Mouse (Mus musculus) ovary, adult 10 weeks (tissue): ENCODE data around the gene Tmem229a. TPM values are rescaled to one million over a fixed set of nuclear protein-coding genes. Genes with fewer than 3 reads are reported as not detected.

Experiments
- polyA plus RNA-seq: library from polyadenylated mRNA; stranded (reverse); fragments of 350-450 nt; fragmentation: Illumina TruSeq; extraction: RNeasy Lipid Tissue Mini Kit (QIAGEN cat#74804); gene quantifications from one replicate; pipeline ENCODE4 v1.2.3, GENCODE M21; 2014

Tmem229a gene
- polyA plus RNA-seq = 1.5 TPM

GRCm38 (mm10) chr6:24955946-24956585 is at the start of gene Tmem229a:
Gene Tmem229a (minus strand): TSS chr6:24956297.

Other genes with a start within 250 kb of the Tmem229a start
- gene Hyal6, start 223.1 kb downstream of the Tmem229a start, polyA plus RNA-seq = not detected
- not detected for gene Hyal4, start 208.0 kb downstream of the Tmem229a start, polyA plus RNA-seq
- 1.3 TPM for gene Spam1, start 165.1 kb downstream of the Tmem229a start, polyA plus RNA-seq
- not detected for gene Hyal5, start 98.3 kb downstream of the Tmem229a start, polyA plus RNA-seq